Mouse (Mus musculus) ES-Bruce4 (cell line): ENCODE results near the gene Ppfia2.

ENCODE experiments used
- CTCF ChIP-seq: IDR thresholded peaks from one replicate; pipeline ENCODE4 v1.8.1; 2011; ENCODE audit warnings: low read depth, low read length
- POLR2A ChIP-seq: IDR thresholded peaks from one replicate; pipeline ENCODE4 v1.8.1; 2011; ENCODE audit warnings: low read length; ENCODE audit not compliant: insufficient read depth

GRCm38 (mm10) chr10:106509281-106510165 lies 39.4 kb downstream of the Ppfia2 start:
- TF ChIP-seq POLR2A = no peak
- no peak for TF ChIP-seq CTCF
